Mouse (Mus musculus): ENCODE measurements around the gene Rtl8b. TPM values are rescaled to one million over a fixed set of nuclear protein-coding genes. Genes with fewer than 3 reads are reported as not detected.

Rtl8b gene
- total RNA-seq, 2 experiments from 2014 or later: 131 to 154 TPM

Other genes with a start within 250 kb of the Rtl8b start
- not detected for gene Etd, start 235.5 kb downstream of the Rtl8b start, total RNA-seq (2021)
- gene Rtl8c, start 62.4 kb downstream of the Rtl8b start, total RNA-seq (2021): 10 to 100 TPM; 28.5 to 32.2 TPM
- not detected for gene Gm14597, start 61.4 kb downstream of the Rtl8b start, total RNA-seq (2021)
- gene Rtl8a, start 26.7 kb downstream of the Rtl8b start, total RNA-seq (2021): 100 to 1,000 TPM; 203 to 228 TPM
- gene 4930502E18Rik, start 54.4 kb upstream of the Rtl8b start, total RNA-seq (2021): not detected
- gene 1700013H16Rik, start 87.4 kb upstream of the Rtl8b start, total RNA-seq (2021): not detected
- gene Zfp36l3, start 106.0 kb upstream of the Rtl8b start, total RNA-seq (2021): not detected
- 1 to 10 TPM; 2.2 to 3.1 TPM for gene Xlr, start 127.3 kb upstream of the Rtl8b start, total RNA-seq (2021)

Data from heart, postnatal 4 days (tissue).